Mouse (Mus musculus): ENCODE results near the gene Htr6. TPM values are rescaled to one million over a fixed set of nuclear protein-coding genes. Genes with fewer than 3 reads are reported as not detected.

Htr6 gene
- polyA plus RNA-seq, 1 experiment from 2014 or later, result 0.11 TPM

- Histone ChIP-seq H3K4me1 (ENCODE audit: control insufficient read depth, insufficient read depth, low read length) (peaks cover 4% of the 10 kb centered on the region; the same call in 1 of the 2 replicates), H3K4me3 (ENCODE audit: low read depth, low read length) (no peak overlapping the region), H3K9ac (ENCODE audit: low read length) (no peak overlapping the region), H3K27ac (ENCODE audit: low read depth, low read length) (no peak overlapping the region), H3K9me3 (ENCODE audit: control insufficient read depth, low read length) (no peaks in the 10 kb centered on the region), H3K4me2 (ENCODE audit: low read depth) (no peak overlapping the region), H3K27me3 (ENCODE audit: control insufficient read depth, insufficient read depth, low read length) (no peaks in the 10 kb centered on the region), H3K36me3 (ENCODE audit: control insufficient read depth, insufficient read depth, low read length) (no peaks in the 10 kb centered on the region)
- ATAC-seq (ENCODE audit: insufficient read depth, low FRiP score, low TSS enrichment), result no peak
- no peak for DNase-seq (ENCODE audit: low spot score)
- 77% methylated on average over 6 of the region's 6 CpGs for whole genome bisulfite sequencing
Observed at GRCm38 (mm10) chr4:139014793-139015192, 60.6 kb downstream of the Htr6 start.

GRCm38 (mm10) chr4:139013281-139013680 lies 62.1 kb downstream of the Htr6 start:
- H3K27ac ChIP-seq (ENCODE audit: low read depth, low read length), result no peak overlapping the region
- H3K9me3 ChIP-seq (ENCODE audit: control insufficient read depth, low read length), result no peaks in the 10 kb centered on the region
- no peak overlapping the region for H3K4me2 ChIP-seq (ENCODE audit: low read depth)
- 90% methylated on average over 11 of the region's 11 CpGs for WGBS
- no peak overlapping the region for H3K9ac ChIP-seq (ENCODE audit: low read length)
- H3K36me3 ChIP-seq (ENCODE audit: control insufficient read depth, insufficient read depth, low read length), result no peaks in the 10 kb centered on the region
- ATAC-seq (ENCODE audit: insufficient read depth, low FRiP score, low TSS enrichment) (no peak), DNase-seq (ENCODE audit: low spot score) (no peak)
- no peak overlapping the region for H3K4me3 ChIP-seq (ENCODE audit: low read depth, low read length)
- H3K27me3 ChIP-seq (ENCODE audit: control insufficient read depth, insufficient read depth, low read length), result no peaks in the 10 kb centered on the region
- H3K4me1 ChIP-seq (ENCODE audit: control insufficient read depth, insufficient read depth, low read length), result 0 out of 2 replicates have a peak, but pooled peaks cover 1% of the 10 kb centered on the region

DNA sequence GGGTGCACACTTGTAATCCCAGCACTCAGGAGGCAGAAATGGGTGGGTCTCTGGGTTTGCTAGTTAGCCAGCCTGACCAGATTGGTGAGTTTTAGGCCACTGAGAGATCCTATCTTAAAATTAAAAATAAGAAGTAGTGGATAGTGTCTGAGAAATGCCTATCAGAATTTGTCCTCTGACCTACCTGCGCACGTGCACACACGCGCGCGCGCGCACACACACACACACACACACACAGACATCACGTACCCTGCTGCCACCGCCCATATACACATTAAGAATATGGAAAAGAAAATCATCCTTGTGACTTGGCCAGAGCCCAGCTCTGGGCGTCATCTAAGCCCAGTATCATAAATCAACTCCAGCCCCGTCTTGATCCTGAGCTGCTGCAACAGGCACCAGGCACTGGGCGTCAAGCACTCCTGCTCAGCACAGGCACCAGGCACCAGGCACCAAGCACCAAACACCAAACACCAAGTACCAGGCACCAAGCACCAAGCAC lies 64.1 kb downstream of the Htr6 start:
- no peak for DNase-seq (ENCODE audit: low spot score)
- no peaks in the 10 kb centered on the region for H3K27me3 ChIP-seq (ENCODE audit: control insufficient read depth, insufficient read depth, low read length)
- no peak for ATAC-seq (ENCODE audit: insufficient read depth, low FRiP score, low TSS enrichment)
- no peaks in the 10 kb centered on the region for H3K9me3 ChIP-seq (ENCODE audit: control insufficient read depth, low read length)
- H3K4me1 ChIP-seq (ENCODE audit: control insufficient read depth, insufficient read depth, low read length), result 0 out of 2 replicates have a peak, but pooled peaks cover 5% of the 10 kb centered on the region
- H3K4me2 ChIP-seq (ENCODE audit: low read depth), result no peak overlapping the region
- H3K27ac ChIP-seq (ENCODE audit: low read depth, low read length), result no peak overlapping the region
- 87% methylated on average over 13 of the region's 13 CpGs for WGBS
- H3K9ac ChIP-seq (ENCODE audit: low read length), result no peak overlapping the region
- H3K36me3 ChIP-seq (ENCODE audit: control insufficient read depth, insufficient read depth, low read length), result no peaks in the 10 kb centered on the region
- H3K4me3 ChIP-seq (ENCODE audit: low read depth, low read length), result no peak overlapping the region

Other genes starting within 250 kb of the Htr6 start
- gene Pla2g5, start 212.1 kb downstream of the Htr6 start, polyA plus RNA-seq (2014; fragmentation: Nextera tagmentation; extraction: Ambion mirVana), result not detected in 2 replicates
- gene Gm13030, start 201.6 kb downstream of the Htr6 start, polyA plus RNA-seq (2014; fragmentation: Nextera tagmentation; extraction: Ambion mirVana), result not detected in 2 replicates
- gene Pla2g2e, start 197.6 kb downstream of the Htr6 start, polyA plus RNA-seq (2014; fragmentation: Nextera tagmentation; extraction: Ambion mirVana), result not detected in 2 replicates
- 2.8 and 3.3 TPM in 2 replicates for gene Otud3, start 161.6 kb downstream of the Htr6 start, polyA plus RNA-seq (2014; fragmentation: Nextera tagmentation; extraction: Ambion mirVana)
- not detected in 2 replicates for gene Rnf186, start 108.5 kb downstream of the Htr6 start, polyA plus RNA-seq (2014; fragmentation: Nextera tagmentation; extraction: Ambion mirVana)
- gene Tmco4, start 102.7 kb downstream of the Htr6 start, polyA plus RNA-seq (2014; fragmentation: Nextera tagmentation; extraction: Ambion mirVana), result 0.78 and 1.7 TPM in 2 replicates
- gene Nbl1, start 17.4 kb upstream of the Htr6 start, polyA plus RNA-seq (2014; fragmentation: Nextera tagmentation; extraction: Ambion mirVana), result 22.0 and 22.8 TPM in 2 replicates
- gene Minos1, start 55.5 kb upstream of the Htr6 start, polyA plus RNA-seq (2014; fragmentation: Nextera tagmentation; extraction: Ambion mirVana), result 397 and 410 TPM in 2 replicates
- gene Capzb, start 117.3 kb upstream of the Htr6 start, polyA plus RNA-seq (2014; fragmentation: Nextera tagmentation; extraction: Ambion mirVana), result 263 and 269 TPM in 2 replicates
- gene Pqlc2, start 235.1 kb upstream of the Htr6 start, polyA plus RNA-seq (2014; fragmentation: Nextera tagmentation; extraction: Ambion mirVana), result 12.8 and 13.2 TPM in 2 replicates
- gene Akr7a5, start 235.2 kb upstream of the Htr6 start, polyA plus RNA-seq (2014; fragmentation: Nextera tagmentation; extraction: Ambion mirVana), result 73.1 and 73.8 TPM in 2 replicates

Measured in neural tube, embryonic 11.5 days (tissue).